Mouse (Mus musculus): ENCODE measurements around the gene H3f3a.

DNA sequence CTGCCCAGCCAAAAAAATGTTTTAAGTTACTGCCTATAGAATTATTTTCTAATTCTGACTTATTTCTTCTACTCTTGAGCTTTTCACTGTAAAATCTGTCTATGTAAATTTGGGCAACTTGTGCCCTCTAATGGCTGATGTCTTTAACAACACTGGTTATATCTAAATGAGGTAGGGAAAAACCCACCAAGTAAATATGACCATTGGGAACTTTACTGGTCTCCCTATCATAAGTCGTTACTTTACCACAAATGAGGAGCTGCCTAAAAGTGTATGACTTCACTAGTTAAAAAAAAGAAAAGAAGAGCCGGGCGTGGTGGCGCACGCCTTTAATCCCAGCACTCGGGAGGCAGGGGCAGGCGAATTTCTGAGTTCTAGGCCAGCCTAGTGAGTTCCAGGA lies 2.8 kb downstream of the H3f3a start:
- TF ChIP-seq CTCF (IDR thresholded peaks at IDR 0.05; ENCODE audit: extremely low read depth, insufficient read depth, insufficient read length, insufficient replicate concordance) (no peak), POLR2A (IDR thresholded peaks at IDR 0.05; ENCODE audit: low read depth, low read length) (no peak)

Measured in spleen, adult 2 months (tissue).